Mouse (Mus musculus) heart, embryonic 14.5 days (tissue): ENCODE measurements around the gene Klhdc8a. TPM values are rescaled to one million over a fixed set of nuclear protein-coding genes. Genes with fewer than 3 reads are reported as not detected.

Experiments used
- ATAC-seq: fragments of 200-750 bp; cut with Nextera tagmentation; 2 replicates; pipeline ENCODE4 v1.8.0; 2017; ENCODE audit warnings: low read depth, moderate TSS enrichment; ENCODE audit not compliant: insufficient number of reproducible peaks, insufficient read depth, low FRiP score
- H3K27ac ChIP-seq, 2 experiments: fragments of 200-500 bp in 1 of 2; fragments of 300-500 bp in 1 of 2; sonication (generic) in 1 of 2; replicated peaks in 1 of 2; 2 replicates each; pipeline ENCODE4 v1.5.1; 2012 to 2014; ENCODE audit warnings: low read depth in 2 of 2, low read length in 2 of 2, control low read depth in 1 of 2, mild to moderate bottlenecking in 1 of 2, mixed read lengths in 1 of 2; ENCODE audit not compliant: control insufficient read depth in 1 of 2, insufficient read depth in 1 of 2
- H3K27me3 ChIP-seq: fragments of 300-500 bp; sonication (generic); 2 replicates; pipeline ENCODE4 v1.6.1; 2014; ENCODE audit warnings: mild to moderate bottlenecking, low read length, control low read depth; ENCODE audit not compliant: control insufficient read depth, insufficient read depth
- H3K36me3 ChIP-seq: fragments of 300-500 bp; sonication (generic); 2 replicates; pipeline ENCODE4 v1.6.1; 2014; ENCODE audit warnings: mild to moderate bottlenecking, control low read depth, low read length, mixed read lengths; ENCODE audit not compliant: control insufficient read depth, insufficient read depth
- H3K4me1 ChIP-seq, 2 experiments: fragments of 200-500 bp in 1 of 2; fragments of 300-500 bp in 1 of 2; sonication (generic) in 1 of 2; 2 replicates each; pipeline ENCODE4 v1.6.1; 2012 to 2014; ENCODE audit warnings: low read length in 2 of 2, control low read depth in 1 of 2, mixed read lengths in 1 of 2; ENCODE audit not compliant: control insufficient read depth in 2 of 2, insufficient read depth in 2 of 2
- H3K4me2 ChIP-seq: fragments of 300-500 bp; sonication (generic); 2 replicates; pipeline ENCODE4 v1.6.1; 2014; ENCODE audit warnings: mild to moderate bottlenecking, low read length
- H3K4me3 ChIP-seq, 2 experiments: fragments of 200-500 bp in 1 of 2; fragments of 300-500 bp in 1 of 2; sonication (generic) in 1 of 2; 2 replicates each; pipeline ENCODE4 v1.5.1; 2012 to 2014; ENCODE audit warnings: low read length in 2 of 2, mild to moderate bottlenecking in 2 of 2, control low read depth in 1 of 2, low read depth in 1 of 2, moderate library complexity in 1 of 2; ENCODE audit not compliant: control insufficient read depth in 1 of 2, insufficient read depth in 1 of 2
- H3K9ac ChIP-seq: fragments of 300-500 bp; sonication (generic); 2 replicates; pipeline ENCODE4 v1.6.1; 2014; ENCODE audit warnings: mild to moderate bottlenecking, low read length
- H3K9me3 ChIP-seq: fragments of 300-500 bp; sonication (generic); 2 replicates; pipeline ENCODE4 v1.6.1; 2016; ENCODE audit warnings: low read length, control low read depth; ENCODE audit not compliant: control insufficient read depth
- WGBS: fragments of 180-500 bp; shearing (Covaris S2); extraction: QIAGEN DNeasy Blood & Tissue Kit; methylation state at CpG from one replicate; pipeline ENCODE4 v1.1.7; 2014; 5-methylcytosine and 5-hydroxymethylcytosine counted together
- polyA plus RNA-seq: library from polyadenylated mRNA; unstranded; fragments of >200 nt; fragmentation: Nextera tagmentation; extraction: Ambion mirVana; gene quantifications from 2 replicates; pipeline ENCODE4 v1.2.1, GENCODE M21; 2014

The Klhdc8a gene
- polyA plus RNA-seq, 1 experiment from 2014 or later, result 1.5 TPM

DNA sequence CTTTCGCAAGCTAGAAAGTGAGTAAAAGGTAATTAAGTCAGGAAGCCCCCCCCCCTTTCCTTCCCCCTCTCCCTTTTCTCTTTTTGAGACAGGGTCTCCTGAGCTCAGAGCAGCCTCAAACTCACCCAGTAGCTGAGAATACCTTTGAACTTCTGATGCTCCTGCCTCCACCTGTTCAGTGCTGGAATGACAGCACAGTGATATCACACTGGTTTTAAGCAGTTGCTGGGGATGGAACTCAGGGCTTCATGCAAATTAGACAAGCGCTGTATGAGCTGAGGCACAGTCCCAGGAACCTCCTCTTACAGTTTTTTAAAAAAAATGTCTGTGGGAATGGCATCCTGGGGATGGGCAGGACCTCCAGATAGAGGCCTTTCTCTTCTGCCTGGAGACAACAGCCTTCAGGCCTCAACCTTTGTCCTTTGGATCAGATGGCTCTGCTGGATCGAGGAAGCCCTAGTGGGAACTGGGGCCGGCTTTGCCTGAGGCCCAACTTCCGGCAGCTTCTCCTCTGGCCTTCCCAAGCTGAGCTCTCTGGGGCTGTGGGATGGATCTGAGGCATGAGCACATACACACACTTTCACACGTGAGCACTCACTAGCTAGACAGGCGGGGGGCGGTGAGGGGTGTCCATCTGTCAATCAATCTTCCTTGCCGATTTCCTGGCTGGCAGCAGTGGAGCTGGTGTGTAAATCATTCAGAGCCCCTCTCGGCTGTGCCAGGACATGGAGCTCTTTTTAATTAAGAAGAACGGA is 7.3 kb upstream of the Klhdc8a start:
- no peak overlapping the region for H3K4me3 ChIP-seq
- H3K27me3 ChIP-seq, result no peaks in the 10 kb centered on the region
- H3K4me1 ChIP-seq, result peaks cover 19 to 28% of the 10 kb centered on the region in 2 experiments; a peak in 3 of 4 replicates
- no peaks in the 10 kb centered on the region for H3K36me3 ChIP-seq
- no peak overlapping the region for H3K4me2 ChIP-seq
- no peak for ATAC-seq
- no peaks in the 10 kb centered on the region for H3K9me3 ChIP-seq
- H3K27ac ChIP-seq, result no peak overlapping the region
- H3K9ac ChIP-seq, result no peak overlapping the region
- 70% methylated on average over 11 of the region's 11 CpGs for WGBS

- H3K36me3 ChIP-seq, result no peaks in the 10 kb centered on the region
- H3K9ac ChIP-seq, result no peak overlapping the region
- H3K27ac ChIP-seq, result no peak overlapping the region
- no peaks in the 10 kb centered on the region for H3K9me3 ChIP-seq
- H3K4me2 ChIP-seq, result no peak overlapping the region
- no peak for ATAC-seq
- 44% methylated on average over 4 of the region's 4 CpGs for WGBS
- H3K27me3 ChIP-seq, result peaks cover 2% of the 10 kb centered on the region; the same call in 1 of the 2 replicates
- peaks cover 19 to 28% of the 10 kb centered on the region in 2 experiments; a peak in 3 of 4 replicates for H3K4me1 ChIP-seq
- H3K4me3 ChIP-seq, result no peak overlapping the region
These were observed 6.7 kb upstream of the Klhdc8a start for GRCm38 (mm10) chr1:132291706-132292105.

GRCm38 (mm10) chr1:132292318-132293129 is 5.9 kb upstream of the Klhdc8a start:
- ATAC-seq, result no peak
- H3K4me3 ChIP-seq, result no peak overlapping the region
- H3K27me3 ChIP-seq, result peaks cover 10% of the 10 kb centered on the region
- WGBS, result 49% methylated on average over 21 of the region's 21 CpGs
- no peak overlapping the region for H3K4me2 ChIP-seq
- no peak overlapping the region for H3K27ac ChIP-seq
- H3K9ac ChIP-seq, result no peak overlapping the region
- no peaks in the 10 kb centered on the region for H3K36me3 ChIP-seq
- H3K4me1 ChIP-seq, result peaks cover 16 to 24% of the 10 kb centered on the region in 2 experiments; a peak in 3 of 4 replicates
- no peaks in the 10 kb centered on the region for H3K9me3 ChIP-seq

DNA sequence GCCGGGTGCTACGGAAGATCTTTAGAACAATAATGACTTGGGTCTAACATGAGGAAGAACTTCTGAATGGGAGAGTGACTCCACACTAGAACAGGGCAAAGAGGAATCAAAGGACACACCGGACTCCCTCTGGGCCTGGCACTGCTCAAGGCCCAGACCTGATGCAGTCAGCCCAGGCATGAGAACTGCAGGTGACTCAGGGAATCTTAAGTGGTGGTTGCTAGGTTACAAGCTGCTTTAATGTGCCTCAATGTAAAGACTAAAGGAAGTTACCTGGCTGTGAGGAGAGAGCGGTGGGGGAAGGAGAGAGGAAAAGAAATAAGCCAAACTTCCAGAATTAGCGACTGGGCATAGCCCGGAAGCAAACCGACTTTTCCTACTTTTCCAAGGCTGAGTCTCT is 2.9 kb upstream of the Klhdc8a start:
- Histone ChIP-seq H3K27me3 (peaks cover 29% of the 10 kb centered on the region), H3K4me2 (no peak overlapping the region), H3K36me3 (no peaks in the 10 kb centered on the region), H3K27ac (no peak overlapping the region), H3K4me1 (peaks cover 17 to 19% of the 10 kb centered on the region in 2 experiments; a peak in 3 of 4 replicates), H3K9ac (no peak overlapping the region), H3K9me3 (no peaks in the 10 kb centered on the region), H3K4me3 (no peak overlapping the region)
- no peak for ATAC-seq
- WGBS, result 78% methylated on average over 7 of the region's 7 CpGs

- H3K4me2 ChIP-seq, result no peak overlapping the region
- no peak for ATAC-seq
- H3K27me3 ChIP-seq, result peaks cover 29% of the 10 kb centered on the region
- no peak overlapping the region for H3K27ac ChIP-seq
- H3K9me3 ChIP-seq, result no peaks in the 10 kb centered on the region
- no peak overlapping the region for H3K9ac ChIP-seq
- H3K4me3 ChIP-seq, result no peak overlapping the region
- peaks cover 17 to 21% of the 10 kb centered on the region in 2 experiments; a peak in 3 of 4 replicates for H3K4me1 ChIP-seq
- H3K36me3 ChIP-seq, result no peaks in the 10 kb centered on the region
- 61% methylated on average over 3 of the region's 3 CpGs for WGBS
These were observed 2.4 kb upstream of the Klhdc8a start for GRCm38 (mm10) chr1:132296051-132296450.

DNA sequence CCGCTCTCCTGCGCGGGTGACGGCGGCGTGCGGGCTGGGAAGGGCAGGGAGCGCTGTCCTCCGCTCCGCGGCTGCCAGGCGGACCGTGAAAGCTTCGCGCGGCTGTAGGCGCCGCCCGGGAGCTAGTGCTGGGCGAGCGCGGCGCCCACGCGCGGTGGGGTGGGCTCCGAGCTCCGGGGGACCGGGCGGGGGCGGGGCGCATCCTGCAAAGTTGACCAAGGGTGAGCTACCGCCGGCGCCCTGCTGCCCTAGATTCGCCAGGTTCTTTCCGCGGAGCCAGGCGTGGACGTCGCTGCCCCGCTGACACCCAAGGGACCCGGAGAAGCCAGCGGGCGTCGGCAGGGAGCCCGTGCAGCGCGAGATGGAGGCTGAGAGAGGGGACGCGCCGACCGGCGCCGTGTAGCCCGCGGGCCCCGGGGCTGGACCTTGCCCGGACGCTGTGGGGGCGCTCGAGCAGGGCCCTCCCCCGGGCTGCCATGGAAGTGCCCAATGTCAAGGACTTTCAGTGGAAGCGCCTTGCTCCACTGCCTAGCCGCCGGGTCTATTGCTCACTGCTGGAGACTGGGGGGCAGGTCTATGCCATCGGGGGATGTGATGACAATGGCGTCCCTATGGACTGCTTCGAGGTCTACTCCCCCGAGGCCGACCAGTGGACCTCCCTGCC is 507 bp downstream of the Klhdc8a start:
- peak overlapping the region; percentile 49 to 56 for H3K4me3 ChIP-seq
- H3K9me3 ChIP-seq, result no peaks in the 10 kb centered on the region
- H3K9ac ChIP-seq, result peak overlapping the region; percentile 68
- H3K27me3 ChIP-seq, result peaks cover 37% of the 10 kb centered on the region
- H3K36me3 ChIP-seq, result no peaks in the 10 kb centered on the region
- no peak overlapping the region for H3K27ac ChIP-seq
- 0 out of 2 replicates have a peak, but pooled peaks have one; percentile 24 for ATAC-seq
- H3K4me2 ChIP-seq, result peak overlapping the region; percentile 99
- WGBS, result 2% methylated on average over 63 of the region's 71 CpGs
- peaks cover 4 to 19% of the 10 kb centered on the region in 2 experiments; a peak in 3 of 4 replicates for H3K4me1 ChIP-seq

GRCm38 (mm10) chr1:132299744-132300143 is 1.3 kb downstream of the Klhdc8a start:
- Histone ChIP-seq H3K27ac (no peak overlapping the region), H3K27me3 (peaks cover 37% of the 10 kb centered on the region), H3K9me3 (no peaks in the 10 kb centered on the region), H3K4me3 (no peak overlapping the region), H3K36me3 (no peaks in the 10 kb centered on the region), H3K4me1 (peaks cover 4 to 19% of the 10 kb centered on the region in 2 experiments; a peak in 3 of 4 replicates), H3K9ac (no peak overlapping the region), H3K4me2 (peak overlapping the region; percentile 99; the same call in 1 of the 2 replicates)
- no peak for ATAC-seq
- WGBS, result 83% methylated on average over 5 of the region's 5 CpGs
